Mouse (Mus musculus) c-Kit-negative CD71-positive TER-119-positive erythroid progenitor cells, embryonic 14.5 days (primary cell): ENCODE data around the gene Lamtor3.
"Not testable (repeated sequence)": the region's sequence is repeated elsewhere in the genome, so short reads cannot be mapped to it uniquely, and the experiment has no call there.

Experiments used
- DNase-seq: peaks from one replicate; pipeline ENCODE4 v3.0.0-alpha.2; 2013; ENCODE audit warnings: low read depth, low spot score

Lamtor3 gene

GRCm38 (mm10) chr3:137961736-137962385, 43.6 kb downstream of the Lamtor3 start:
- no peak for DNase-seq

DNA sequence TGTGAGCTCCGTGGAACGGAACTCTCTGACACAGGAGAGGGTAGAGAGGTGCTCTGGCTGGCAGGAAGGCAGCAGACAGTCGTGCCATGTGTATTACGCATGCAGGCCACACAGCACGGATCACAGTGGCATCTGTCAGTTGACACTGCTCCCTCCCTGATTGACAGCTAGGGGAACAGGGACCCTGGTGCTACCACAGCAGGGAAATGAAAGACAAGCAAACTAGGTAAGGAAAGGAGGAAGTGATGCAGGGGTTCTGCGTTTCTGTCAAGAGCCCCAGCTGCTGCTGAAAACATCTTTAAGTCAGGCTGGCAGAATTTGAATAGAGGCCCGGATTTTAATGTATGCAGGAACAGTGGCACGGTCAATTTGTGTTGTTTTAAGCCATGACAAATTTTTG, 45.2 kb downstream of the Lamtor3 start:
- DNase-seq = no peak

DNA sequence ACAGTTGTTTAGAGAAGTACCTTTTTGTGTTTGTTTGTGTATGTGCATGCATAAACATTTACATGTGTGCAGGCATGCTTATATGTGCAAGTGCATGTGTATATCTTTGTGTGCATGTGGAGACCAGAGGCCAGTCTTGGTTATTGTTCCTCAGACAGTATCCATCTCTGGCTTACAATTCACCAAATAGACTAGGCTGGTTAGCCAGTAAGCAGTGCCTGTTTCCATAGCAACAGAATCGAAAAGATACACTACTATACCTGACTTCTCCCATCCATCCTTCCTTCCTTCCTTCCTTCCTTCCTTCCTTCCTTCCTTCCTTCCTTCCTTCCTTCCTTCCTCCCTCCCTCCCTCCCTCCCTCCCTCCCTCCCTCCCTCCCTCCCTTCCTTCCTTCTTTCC, 45.7 kb downstream of the Lamtor3 start:
- DNase-seq = not testable (repeated sequence)

GRCm38 (mm10) chr3:137968105-137968819, 50.0 kb downstream of the Lamtor3 start:
- no peak for DNase-seq

- peak; percentile 68 for DNase-seq
Observed at GRCm38 (mm10) chr3:137968820-137969486, 50.6 kb downstream of the Lamtor3 start.

DNA sequence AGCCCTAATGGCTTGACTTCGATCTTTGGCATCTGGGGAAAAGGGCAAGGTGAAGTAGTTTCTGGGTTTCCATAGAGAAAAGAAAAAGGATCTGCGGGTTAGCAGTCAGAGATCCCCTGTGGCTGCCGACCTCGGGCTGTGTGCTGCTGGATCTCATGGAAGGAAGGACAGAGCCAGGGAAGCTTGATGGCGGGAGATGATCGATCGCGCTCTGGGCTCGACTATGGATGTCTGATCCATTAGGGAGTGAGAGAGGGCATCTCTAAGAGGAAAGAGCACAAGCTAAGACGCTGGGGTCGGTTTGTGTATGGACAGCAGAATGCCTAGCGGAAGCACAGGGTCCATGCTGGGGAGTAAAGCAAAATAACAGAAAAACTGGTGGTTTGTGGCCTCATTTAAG, 51.6 kb downstream of the Lamtor3 start:
- no peak for DNase-seq

DNA sequence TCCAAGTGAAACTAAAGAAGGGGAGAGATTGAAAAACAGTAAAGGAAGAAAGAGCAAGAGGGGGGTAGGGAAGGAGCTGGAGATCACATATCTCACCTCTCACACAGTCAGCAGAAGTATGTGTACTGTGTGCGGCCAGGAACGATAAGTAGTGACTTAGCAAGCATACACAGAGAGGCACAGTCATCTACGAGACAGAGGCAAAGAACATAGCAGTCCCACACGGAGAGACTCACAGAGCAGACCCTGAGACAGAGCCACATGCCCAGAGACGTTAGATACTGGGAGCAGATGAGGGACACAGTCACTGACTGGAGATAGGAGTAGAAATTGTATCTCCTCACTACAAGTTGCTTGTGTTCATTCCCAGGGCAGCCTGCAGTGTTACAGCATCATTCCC, 53.9 kb downstream of the Lamtor3 start:
- DNase-seq = no peak

DNA sequence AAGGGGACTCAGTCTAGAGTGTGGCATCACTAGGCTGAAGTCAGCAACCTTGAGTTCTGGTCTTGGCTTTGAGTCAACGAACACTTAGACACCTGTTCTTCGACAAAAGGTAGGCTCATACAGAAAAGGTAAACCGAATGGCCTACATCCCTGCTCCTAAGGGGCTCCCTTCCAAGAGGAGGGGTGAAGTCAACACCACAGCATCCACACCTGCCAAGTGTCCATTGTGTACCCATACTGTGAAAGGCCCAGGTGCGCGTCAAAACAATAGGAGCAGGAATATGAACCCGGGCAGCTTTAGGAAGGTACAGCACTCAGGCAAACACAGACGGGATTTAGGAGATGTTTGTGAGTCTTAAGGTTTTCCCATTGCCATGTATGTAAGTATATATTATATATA, 54.7 kb downstream of the Lamtor3 start:
- DNase-seq = no peak

GRCm38 (mm10) chr3:137974306-137974705, 56.0 kb downstream of the Lamtor3 start:
- DNase-seq = no peak

DNA sequence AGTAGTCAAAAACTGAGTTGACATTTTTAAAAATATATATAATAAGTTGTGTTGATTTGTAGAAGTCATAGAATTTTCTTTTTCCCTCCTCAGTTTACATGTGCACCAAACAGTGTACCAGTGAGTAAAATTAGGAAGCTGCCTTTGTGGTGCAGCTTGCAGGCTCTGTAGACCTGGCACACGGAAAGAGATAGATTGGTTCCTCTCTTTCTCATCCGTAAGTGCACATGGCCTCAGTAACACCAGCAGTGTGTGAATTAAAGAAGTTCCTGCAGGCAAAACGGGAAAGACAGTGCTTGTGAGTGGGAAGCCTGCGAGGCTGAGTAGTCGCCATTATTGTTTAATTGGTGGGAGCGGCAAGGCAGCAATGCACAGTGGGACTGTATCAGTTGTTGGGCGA, 57.1 kb downstream of the Lamtor3 start:
- DNase-seq = no peak

DNA sequence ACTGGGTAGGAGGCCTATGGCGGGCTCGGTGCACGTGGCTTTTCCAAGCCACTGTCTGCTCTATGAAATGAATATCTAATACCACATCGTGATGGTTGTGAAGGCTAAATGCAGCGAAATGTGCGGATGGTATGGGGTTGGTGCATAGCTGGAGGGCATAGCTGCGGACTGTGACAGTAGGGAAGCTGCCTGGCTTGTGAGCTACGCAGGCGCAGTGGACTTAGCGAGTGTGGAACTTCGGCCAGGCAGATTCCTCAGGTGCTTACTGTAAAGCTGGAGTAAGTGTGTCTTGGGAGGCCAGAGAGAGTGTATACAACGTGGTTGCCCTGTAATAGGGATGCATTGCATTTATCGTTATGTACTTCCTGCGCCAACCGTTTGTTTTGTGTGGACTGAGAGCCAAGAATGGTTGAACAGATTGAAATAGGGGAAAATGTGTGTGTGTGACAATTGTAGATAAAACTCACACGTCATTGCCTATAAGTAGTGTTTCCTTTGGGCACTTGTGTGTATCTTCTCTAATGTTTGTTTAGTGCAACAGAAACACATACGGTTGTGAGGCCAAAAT, 57.6 kb downstream of the Lamtor3 start:
- no peak for DNase-seq

GRCm38 (mm10) chr3:137976943-137977628, 58.8 kb downstream of the Lamtor3 start:
- no peak for DNase-seq

GRCm38 (mm10) chr3:137977629-137978041, 59.3 kb downstream of the Lamtor3 start:
- no peak for DNase-seq

- no peak for DNase-seq
Observed at GRCm38 (mm10) chr3:137978233-137978632, 59.9 kb downstream of the Lamtor3 start.
